26 mouse cellular contexts compared by ENCODE assay signal in genomic region chr10:20021256-20021655, GRCm38 (mm10).
"Had no signal": no experiment of that assay in that cellular context is flagged by ENCODE, and none has a peak within 500 bp of the region (broad histone marks: within the 10 kb centered on the region; RNA-seq: fewer than 3 reads in every experiment).

No protein-coding gene starts in this region.

- H3K36me3 ChIP-seq: heart, embryonic 15.5 days; hindbrain, embryonic 10.5 days; hindbrain, embryonic 12.5 days; intestine, embryonic 15.5 days; limb, embryonic 10.5 days; limb, embryonic 12.5 days had no signal

- DNase-seq: gastrocnemius, adult 2 months; gastrocnemius, postnatal 10 days; gastrocnemius, postnatal 25 days; heart, adult 2 months; heart, postnatal 14 days; heart, postnatal 36 days; kidney, adult 9 months; kidney, postnatal 14 days; liver had no signal

- H3K27ac ChIP-seq: gastrocnemius, adult 2 months; heart, adult 2 months; heart, embryonic 13.5 days; heart, embryonic 15.5 days; hindbrain, embryonic 10.5 days; hindbrain, embryonic 12.5 days; hindbrain, embryonic 14.5 days; intestine, embryonic 15.5 days; kidney, embryonic 15.5 days; kidney, postnatal 0 days; layer of hippocampus, adult 2 months; left cerebral cortex, adult 2 months; limb, embryonic 10.5 days; limb, embryonic 12.5 days had no signal

- H3K9me3 ChIP-seq: heart, embryonic 15.5 days; intestine, embryonic 15.5 days; limb, embryonic 10.5 days had no signal

- H3K27me3 ChIP-seq: heart, embryonic 13.5 days; heart, embryonic 15.5 days; hindbrain, embryonic 12.5 days; intestine, embryonic 15.5 days; kidney, embryonic 15.5 days; limb, embryonic 12.5 days had no signal

- H3K4me1 ChIP-seq: heart, embryonic 13.5 days; heart, embryonic 15.5 days; intestine, embryonic 15.5 days; limb, embryonic 10.5 days; limb, embryonic 12.5 days had no signal

- ATAC-seq: hindbrain, embryonic 16.5 days; inflammation-experienced regulatory T-cells, adult 6 months; intestine, embryonic 15.5 days; intestine, postnatal 0 days had no signal

- H3K4me3 ChIP-seq: gastrocnemius, adult 2 months; heart, adult 2 months; heart, embryonic 13.5 days; heart, embryonic 15.5 days; hindbrain, embryonic 10.5 days; hindbrain, embryonic 12.5 days; intestine, embryonic 15.5 days; kidney, embryonic 15.5 days; layer of hippocampus, adult 2 months; left cerebral cortex, adult 2 months; limb, embryonic 10.5 days; limb, embryonic 12.5 days had no signal

- H3K9ac ChIP-seq: heart, embryonic 13.5 days; heart, embryonic 15.5 days; hindbrain, embryonic 12.5 days; hindbrain, embryonic 14.5 days; intestine, embryonic 15.5 days; kidney, embryonic 15.5 days; limb, embryonic 12.5 days had no signal

- H3K4me2 ChIP-seq: heart, embryonic 11.5 days; heart, embryonic 13.5 days; heart, embryonic 15.5 days; hindbrain, embryonic 12.5 days; hindbrain, embryonic 14.5 days; intestine, embryonic 15.5 days; kidney, embryonic 15.5 days; limb, embryonic 12.5 days; liver, embryonic 11.5 days had no signal
